Mouse (Mus musculus) heart, postnatal 25 days (tissue): ENCODE measurements around the gene Pdzd7. TPM values are rescaled to one million over a fixed set of nuclear protein-coding genes. Genes with fewer than 3 reads are reported as not detected.

Experiments used
- DNase-seq: peaks from one replicate; pipeline ENCODE4 v3.0.0; 2022; ENCODE audit warnings: low spot score
- intact Hi-C: fragments of 180-260 bp; cut with DNase I; formaldehyde crosslinking; loops from one replicate; pipeline ENCODE4 v1.15.1; 2025
- total RNA-seq, 2 experiments: library from RNA; stranded (reverse); gene quantifications; 2 replicates each; pipeline ENCODE4 v1.2.3; 2021

Pdzd7 gene
- total RNA-seq, 2 experiments from 2014 or later, result 0.16 TPM; not detected in 1

GRCm38 (mm10) chr19:45015518-45016281 is 29.8 kb downstream of the Pdzd7 start:
- intact Hi-C loops, result no loop called here
- DNase-seq, result peak; percentile 40

- intact Hi-C loops, result no loop called here
- DNase-seq, result peak; percentile 50
Measured at GRCm38 (mm10) chr19:45014981-45015402, 30.5 kb downstream of the Pdzd7 start.

GRCm38 (mm10) chr19:45014335-45014971 is 31.1 kb downstream of the Pdzd7 start, which contains the start of gene Lzts2:
TSS of gene Lzts2 (plus strand) at chr19:45014414.
- no peak for DNase-seq
- intact Hi-C loops, result no loop called here

GRCm38 (mm10) chr19:45013581-45014225 is 31.8 kb downstream of the Pdzd7 start:
- intact Hi-C loops, result loop anchor here (1.0 kb wide), 1 partner anchor 18 kb away; no protein-coding TSS in a partner anchor
- DNase-seq, result no peak

GRCm38 (mm10) chr19:45012636-45013035 is 32.9 kb downstream of the Pdzd7 start:
- intact Hi-C loops, result loop anchor here (1.0 kb wide), 1 partner anchor 19 kb away; no protein-coding TSS in a partner anchor
- DNase-seq, result no peak

- intact Hi-C loops, result no loop called here
Measured at GRCm38 (mm10) chr19:45012219-45012618, 33.3 kb downstream of the Pdzd7 start.

GRCm38 (mm10) chr19:45010646-45011045 is 34.9 kb downstream of the Pdzd7 start:
- no peak for DNase-seq
- intact Hi-C loops, result no loop called here

More at GRCm38 (mm10) chr19:45012219-45012618, 33.3 kb downstream of the Pdzd7 start:
- no peak for DNase-seq

- intact Hi-C loops, result no loop called here
- no peak for DNase-seq
Measured at GRCm38 (mm10) chr19:45007425-45008191, 37.9 kb downstream of the Pdzd7 start.

- intact Hi-C loops, result no loop called here
- DNase-seq, result no peak
Measured at GRCm38 (mm10) chr19:45007021-45007420, 38.5 kb downstream of the Pdzd7 start.

GRCm38 (mm10) chr19:45005957-45006712 is 39.4 kb downstream of the Pdzd7 start, which contains the start of gene Mrpl43:
TSS of gene Mrpl43 (minus strand) at chr19:45006442.
- DNase-seq, result peak; percentile 89
- intact Hi-C loops, result no loop called here

GRCm38 (mm10) chr19:45005444-45005843 is 40.1 kb downstream of the Pdzd7 start, which contains the start of gene Twnk:
TSS of gene Twnk (plus strand) at chr19:45005663.
- DNase-seq, result no peak
- intact Hi-C loops, result no loop called here

GRCm38 (mm10) chr19:45003740-45004516 is 41.6 kb downstream of the Pdzd7 start:
- no peak for DNase-seq
- intact Hi-C loops, result no loop called here

GRCm38 (mm10) chr19:45002301-45002700 is 43.2 kb downstream of the Pdzd7 start:
- no peak for DNase-seq
- intact Hi-C loops, result no loop called here

- DNase-seq, result no peak
- intact Hi-C loops, result no loop called here
Measured at GRCm38 (mm10) chr19:44999647-45000046, 45.9 kb downstream of the Pdzd7 start.

GRCm38 (mm10) chr19:44997786-44998185 is 47.7 kb downstream of the Pdzd7 start:
- no peak for DNase-seq
- intact Hi-C loops, result no loop called here

GRCm38 (mm10) chr19:44992712-44993111 is 52.8 kb downstream of the Pdzd7 start:
- no peak for DNase-seq
- intact Hi-C loops, result no loop called here

GRCm38 (mm10) chr19:44992246-44992645 is 53.3 kb downstream of the Pdzd7 start:
- no peak for DNase-seq
- intact Hi-C loops, result no loop called here

- intact Hi-C loops, result no loop called here
- DNase-seq, result no peak
Measured at GRCm38 (mm10) chr19:44991031-44991430, 54.5 kb downstream of the Pdzd7 start.
